Mouse (Mus musculus) inflammation-experienced regulatory T-cells, adult 6 months (primary cell): ENCODE results near the gene Zp2. TPM values are rescaled to one million over a fixed set of nuclear protein-coding genes. Genes with fewer than 3 reads are reported as not detected.

Experiments
- ATAC-seq: one replicate; pipeline ENCODE4 v1.8.0; 2017
- polyA plus RNA-seq, 3 experiments: library from polyadenylated mRNA; unstranded; fragments of 100-300 nt; shearing (Covaris generic); gene quantifications; one replicate each; pipeline ENCODE4 v1.2.1; 2017

Gene Zp2
- polyA plus RNA-seq, 3 experiments from 2014 or later: not detected

- no peak for ATAC-seq
These were observed 16.1 kb downstream of the Zp2 start for GRCm38 (mm10) chr7:120128951-120129350.

- ATAC-seq: no peak
These were observed 17.4 kb downstream of the Zp2 start for GRCm38 (mm10) chr7:120127686-120128059.

GRCm38 (mm10) chr7:120126976-120127685, 18.0 kb downstream of the Zp2 start:
- no peak for ATAC-seq

- no peak for ATAC-seq
These were observed 20.2 kb downstream of the Zp2 start for GRCm38 (mm10) chr7:120124844-120125243.

GRCm38 (mm10) chr7:120123776-120124175, 21.3 kb downstream of the Zp2 start:
- no peak for ATAC-seq

- ATAC-seq: no peak
These were observed 27.6 kb downstream of the Zp2 start for GRCm38 (mm10) chr7:120117529-120117928.

- no peak for ATAC-seq
These were observed 28.1 kb downstream of the Zp2 start for GRCm38 (mm10) chr7:120116976-120117375.

- no peak for ATAC-seq
These were observed 35.4 kb downstream of the Zp2 start for GRCm38 (mm10) chr7:120109676-120110075.

- ATAC-seq: no peak
These were observed 38.7 kb downstream of the Zp2 start for GRCm38 (mm10) chr7:120106356-120106755.

GRCm38 (mm10) chr7:120104975-120105374, 40.1 kb downstream of the Zp2 start:
- no peak for ATAC-seq

GRCm38 (mm10) chr7:120103019-120103567, 42.0 kb downstream of the Zp2 start:
- ATAC-seq: no peak

- ATAC-seq: peak; percentile 32
These were observed 42.7 kb downstream of the Zp2 start, which contains the start of gene Tmem159 for GRCm38 (mm10) chr7:120102164-120102972. Gene Tmem159 (plus strand): TSS chr7:120102353.

- ATAC-seq: no peak
These were observed 46.7 kb downstream of the Zp2 start for GRCm38 (mm10) chr7:120098403-120098802.

GRCm38 (mm10) chr7:120097845-120098244, 47.2 kb downstream of the Zp2 start:
- no peak for ATAC-seq

- ATAC-seq: no peak
These were observed 49.9 kb downstream of the Zp2 start, which contains the start of gene Dnah3 for GRCm38 (mm10) chr7:120095180-120095579. Gene Dnah3 (minus strand): TSS chr7:120095280.

GRCm38 (mm10) chr7:120094216-120094615, 50.9 kb downstream of the Zp2 start:
- ATAC-seq: no peak

GRCm38 (mm10) chr7:120093033-120093432, 52.1 kb downstream of the Zp2 start:
- ATAC-seq: no peak

- ATAC-seq: no peak
These were observed 64.9 kb downstream of the Zp2 start for GRCm38 (mm10) chr7:120080177-120080576.

Other genes starting within 250 kb of the Zp2 start
- 10 to 100 TPM; 16.8 to 26.1 (median 17.9) TPM for gene Lyrm1, start 249.4 kb downstream of the Zp2 start, polyA plus RNA-seq
- gene Dcun1d3, start 249.0 kb downstream of the Zp2 start, polyA plus RNA-seq: 1 to 10 TPM; 5.8 to 10.0 (median 9.4) TPM
- under 1 TPM in 1 of 3 experiments, not detected in 2; 0.24 TPM for gene Dnah3, start 50.0 kb downstream of the Zp2 start, polyA plus RNA-seq
- gene Tmem159, start 42.9 kb downstream of the Zp2 start, polyA plus RNA-seq: 10 to 100 TPM in 1 of 3 experiments, 1 to 10 TPM in 2; 6.7 to 17.8 (median 7.2) TPM
- not detected for gene Anks4b, start 28.6 kb upstream of the Zp2 start, polyA plus RNA-seq
- not detected for gene Crym, start 56.8 kb upstream of the Zp2 start, polyA plus RNA-seq
- gene Abca14, start 58.7 kb upstream of the Zp2 start, polyA plus RNA-seq: not detected
- gene Abca15, start 183.4 kb upstream of the Zp2 start, polyA plus RNA-seq: under 1 TPM in 1 of 3 experiments, not detected in 2; 0.07 TPM